Mouse (Mus musculus) regulatory T cell (primary cell): ENCODE data around the gene Tmem156.

ENCODE experiments used
- in situ Hi-C: fragments of 300-600 bp; cut with MboI, MseI; formaldehyde crosslinking; loops from one replicate; pipeline ENCODE4 v1.15.1; 2025; ENCODE audit warnings: high pct_unique_total_duplicates

Gene Tmem156

GRCm38 (mm10) chr5:65097457-65097856 is 5.5 kb upstream of the Tmem156 start:
- in situ Hi-C loops: no loop called here

- in situ Hi-C loops: no loop called here
These were observed 4.9 kb upstream of the Tmem156 start for GRCm38 (mm10) chr5:65096805-65097204.

GRCm38 (mm10) chr5:65096082-65096481 is 4.2 kb upstream of the Tmem156 start:
- in situ Hi-C loops: no loop called here

GRCm38 (mm10) chr5:65094902-65095545 is 3.1 kb upstream of the Tmem156 start:
- in situ Hi-C loops: no loop called here

- in situ Hi-C loops: no loop called here
These were observed 1.8 kb upstream of the Tmem156 start for GRCm38 (mm10) chr5:65093769-65094168.

- in situ Hi-C loops: no loop called here
These were observed 611 bp downstream of the Tmem156 start for GRCm38 (mm10) chr5:65091184-65091858.

GRCm38 (mm10) chr5:65089707-65090106 is 2.2 kb downstream of the Tmem156 start:
- in situ Hi-C loops: no loop called here

- in situ Hi-C loops: no loop called here
These were observed 5.4 kb downstream of the Tmem156 start for GRCm38 (mm10) chr5:65086522-65086921.

GRCm38 (mm10) chr5:65081836-65082235 is 10.1 kb downstream of the Tmem156 start:
- in situ Hi-C loops: no loop called here

- in situ Hi-C loops: no loop called here
These were observed 12.1 kb downstream of the Tmem156 start for GRCm38 (mm10) chr5:65079881-65080280.

- in situ Hi-C loops: no loop called here
These were observed 13.9 kb downstream of the Tmem156 start for GRCm38 (mm10) chr5:65078081-65078480.

- in situ Hi-C loops: no loop called here
These were observed 15.2 kb downstream of the Tmem156 start for GRCm38 (mm10) chr5:65076748-65077147.

- in situ Hi-C loops: no loop called here
These were observed 15.8 kb downstream of the Tmem156 start for GRCm38 (mm10) chr5:65076087-65076486.

- in situ Hi-C loops: no loop called here
These were observed 17.2 kb downstream of the Tmem156 start for GRCm38 (mm10) chr5:65074693-65075092.

- in situ Hi-C loops: no loop called here
These were observed 18.7 kb downstream of the Tmem156 start for GRCm38 (mm10) chr5:65073247-65073646.

- in situ Hi-C loops: no loop called here
These were observed 20.2 kb downstream of the Tmem156 start for GRCm38 (mm10) chr5:65071689-65072118.

- in situ Hi-C loops: no loop called here
These were observed 22.1 kb downstream of the Tmem156 start for GRCm38 (mm10) chr5:65069872-65070271.

GRCm38 (mm10) chr5:65068166-65068565 is 23.8 kb downstream of the Tmem156 start:
- in situ Hi-C loops: no loop called here

GRCm38 (mm10) chr5:65063266-65063665 is 28.7 kb downstream of the Tmem156 start:
- in situ Hi-C loops: no loop called here

- in situ Hi-C loops: no loop called here
These were observed 29.7 kb downstream of the Tmem156 start for GRCm38 (mm10) chr5:65062236-65062635.

GRCm38 (mm10) chr5:65059806-65060205 is 32.1 kb downstream of the Tmem156 start:
- in situ Hi-C loops: no loop called here

GRCm38 (mm10) chr5:65057596-65057995 is 34.3 kb downstream of the Tmem156 start:
- in situ Hi-C loops: no loop called here

- in situ Hi-C loops: no loop called here
These were observed 40.4 kb downstream of the Tmem156 start for GRCm38 (mm10) chr5:65051513-65051912.
